Mouse (Mus musculus) testis, adult 2 months (tissue): ENCODE measurements at regions not wholly inside any gene's neighbourhood (a gene's known extent, or its start where the extent isn't known, plus 50 kb on each side); places are given as distances from the start of the nearest gene placed in this dataset.

Experiments used
- H3K27ac ChIP-seq: fragments of 200-500 bp; 2 replicates; pipeline ENCODE4 v1.5.1; 2012; ENCODE audit warnings: low read depth, low read length; ENCODE audit not compliant: control insufficient read depth, insufficient read depth
- H3K27me3 ChIP-seq: fragments of 200-500 bp; 2 replicates; pipeline ENCODE4 v1.6.1; 2012; ENCODE audit warnings: mild to moderate bottlenecking, low read length, moderate library complexity; ENCODE audit not compliant: control insufficient read depth, insufficient read depth
- H3K36me3 ChIP-seq: fragments of 200-500 bp; 2 replicates; pipeline ENCODE4 v1.6.1; 2012; ENCODE audit warnings: mild to moderate bottlenecking, low read length; ENCODE audit not compliant: control insufficient read depth, insufficient read depth
- H3K4me1 ChIP-seq: fragments of 200-500 bp; 2 replicates; pipeline ENCODE4 v1.6.1; 2012; ENCODE audit warnings: low read length; ENCODE audit not compliant: control insufficient read depth, insufficient read depth
- H3K4me3 ChIP-seq: fragments of 200-500 bp; 2 replicates; pipeline ENCODE4 v1.5.1; 2012; ENCODE audit warnings: low read depth, mild to moderate bottlenecking, low read length, moderate library complexity, mixed read lengths; ENCODE audit not compliant: control insufficient read depth
- CTCF ChIP-seq: fragments of 200-500 bp; IDR thresholded peaks from 2 replicates; pipeline ENCODE4 v1.5.1; 2012; ENCODE audit warnings: low read depth, mild to moderate bottlenecking, inconsistent platforms, low read length, moderate library complexity; ENCODE audit not compliant: control insufficient read depth, insufficient read depth, insufficient replicate concordance
- POLR2A ChIP-seq: fragments of 200-500 bp; IDR thresholded peaks from 2 replicates; pipeline ENCODE4 v1.6.1; 2012; ENCODE audit warnings: low read depth, mild to moderate bottlenecking, inconsistent platforms, low read length, moderate library complexity; ENCODE audit not compliant: control insufficient read depth

- no peaks in the 10 kb centered on the region for H3K27me3 ChIP-seq
These were observed 53.2 kb upstream of the Zfp827 start for GRCm38 (mm10) chr8:78975034-78975433.

More at GRCm38 (mm10) chr8:78975034-78975433, 53.2 kb upstream of the Zfp827 start:
- no peak overlapping the region for H3K27ac ChIP-seq
- no peak for TF ChIP-seq POLR2A
- TF ChIP-seq CTCF: no peak
- no peaks in the 10 kb centered on the region for H3K36me3 ChIP-seq
- H3K4me3 ChIP-seq: no peak overlapping the region
- peaks cover 5% of the 10 kb centered on the region; the same call in 1 of the 2 replicates for H3K4me1 ChIP-seq
